Mouse (Mus musculus): ENCODE data around the gene Rnf19b.

Gene Rnf19b

GRCm38 (mm10) chr4:129068848-129069247 lies 10.8 kb downstream of the Rnf19b start:
- DNase-seq (ENCODE audit: low read depth, low spot score), result no peak

GRCm38 (mm10) chr4:129079126-129079525 lies 21.1 kb downstream of the Rnf19b start:
- no peak for DNase-seq (ENCODE audit: low read depth, low spot score)

GRCm38 (mm10) chr4:129081041-129081440 lies 23.0 kb downstream of the Rnf19b start:
- DNase-seq (ENCODE audit: low read depth, low spot score), result no peak

- no peak for DNase-seq (ENCODE audit: low read depth, low spot score)
These were observed 23.4 kb downstream of the Rnf19b start for GRCm38 (mm10) chr4:129081512-129081911.

- DNase-seq (ENCODE audit: low read depth, low spot score), result no peak
These were observed 23.9 kb downstream of the Rnf19b start for GRCm38 (mm10) chr4:129081939-129082338.

- no peak for DNase-seq (ENCODE audit: low read depth, low spot score)
These were observed 24.5 kb downstream of the Rnf19b start for GRCm38 (mm10) chr4:129082379-129083115.

- DNase-seq (ENCODE audit: low read depth, low spot score), result no peak
These were observed 26.8 kb downstream of the Rnf19b start for GRCm38 (mm10) chr4:129084896-129085295.

GRCm38 (mm10) chr4:129086078-129086477 lies 28.0 kb downstream of the Rnf19b start:
- DNase-seq (ENCODE audit: low read depth, low spot score), result no peak

- DNase-seq (ENCODE audit: low read depth, low spot score), result no peak
These were observed 29.8 kb downstream of the Rnf19b start for GRCm38 (mm10) chr4:129087850-129088249.

GRCm38 (mm10) chr4:129095276-129095675 lies 37.2 kb downstream of the Rnf19b start:
- DNase-seq (ENCODE audit: low read depth, low spot score), result no peak

GRCm38 (mm10) chr4:129097006-129097405 lies 38.9 kb downstream of the Rnf19b start:
- DNase-seq (ENCODE audit: low read depth, low spot score), result no peak

- DNase-seq (ENCODE audit: low read depth, low spot score), result no peak
These were observed 44.2 kb downstream of the Rnf19b start for GRCm38 (mm10) chr4:129102133-129102829.

- DNase-seq (ENCODE audit: low read depth, low spot score), result no peak
These were observed 47.3 kb downstream of the Rnf19b start, which contains the start of gene Tmem54 for GRCm38 (mm10) chr4:129105356-129105755. Gene Tmem54 (plus strand): TSS chr4:129105548.

GRCm38 (mm10) chr4:129106073-129106472 lies 48.0 kb downstream of the Rnf19b start:
- no peak for DNase-seq (ENCODE audit: low read depth, low spot score)

GRCm38 (mm10) chr4:129107348-129107899 lies 49.4 kb downstream of the Rnf19b start:
- DNase-seq (ENCODE audit: low read depth, low spot score), result no peak

- DNase-seq (ENCODE audit: low read depth, low spot score), result no peak
These were observed 50.6 kb downstream of the Rnf19b start for GRCm38 (mm10) chr4:129108624-129109023.

GRCm38 (mm10) chr4:129110804-129111203 lies 52.7 kb downstream of the Rnf19b start:
- no peak for DNase-seq (ENCODE audit: low read depth, low spot score)

- no peak for DNase-seq (ENCODE audit: low read depth, low spot score)
These were observed 53.3 kb downstream of the Rnf19b start for GRCm38 (mm10) chr4:129111350-129111749.

- DNase-seq (ENCODE audit: low read depth, low spot score), result no peak
These were observed 54.2 kb downstream of the Rnf19b start for GRCm38 (mm10) chr4:129112231-129112630.

GRCm38 (mm10) chr4:129113083-129113988 lies 55.3 kb downstream of the Rnf19b start:
- DNase-seq (ENCODE audit: low read depth, low spot score), result peak; percentile 89

- no peak for DNase-seq (ENCODE audit: low read depth, low spot score)
These were observed 58.6 kb downstream of the Rnf19b start for GRCm38 (mm10) chr4:129116703-129117102.
